Mouse (Mus musculus): ENCODE results near the gene Stk32b.

GRCm38 (mm10) chr5:37469031-37469430 lies 247.9 kb downstream of the Stk32b start:
- TF ChIP-seq POLR2A (IDR thresholded peaks at IDR 0.05; ENCODE audit: borderline replicate concordance, extremely low read depth, low read depth, low read length) = no peak
- TF ChIP-seq CTCF (IDR thresholded peaks at IDR 0.05; ENCODE audit: insufficient read depth, low read length) = no peak
